Mouse (Mus musculus) testis, postnatal 10 days (tissue): ENCODE results near the gene Kpna3.

Experiments
- DNase-seq: peaks from one replicate; pipeline ENCODE4 v3.0.0; 2021; ENCODE audit warnings: low spot score

Gene Kpna3

DNA sequence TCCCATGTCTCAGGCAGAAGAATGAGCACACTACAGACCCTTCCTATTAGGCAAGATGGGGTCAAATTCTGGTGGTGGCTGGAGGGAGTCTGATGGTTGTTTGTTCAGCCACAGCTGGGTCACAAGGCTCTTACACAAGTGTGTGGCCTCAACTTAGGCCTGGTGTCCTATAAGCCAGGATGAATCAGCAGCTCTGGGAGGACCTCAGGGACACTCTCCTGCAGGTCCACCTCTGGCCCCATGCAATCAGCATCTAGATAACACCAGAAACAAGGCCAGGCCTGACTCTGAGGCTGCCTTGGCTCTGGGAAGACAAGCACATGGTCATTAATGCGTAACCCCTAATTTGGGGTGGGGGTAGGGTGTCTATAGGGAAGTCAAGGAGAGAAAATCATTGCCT is 118.9 kb downstream of the Kpna3 start:
- no peak for DNase-seq

DNA sequence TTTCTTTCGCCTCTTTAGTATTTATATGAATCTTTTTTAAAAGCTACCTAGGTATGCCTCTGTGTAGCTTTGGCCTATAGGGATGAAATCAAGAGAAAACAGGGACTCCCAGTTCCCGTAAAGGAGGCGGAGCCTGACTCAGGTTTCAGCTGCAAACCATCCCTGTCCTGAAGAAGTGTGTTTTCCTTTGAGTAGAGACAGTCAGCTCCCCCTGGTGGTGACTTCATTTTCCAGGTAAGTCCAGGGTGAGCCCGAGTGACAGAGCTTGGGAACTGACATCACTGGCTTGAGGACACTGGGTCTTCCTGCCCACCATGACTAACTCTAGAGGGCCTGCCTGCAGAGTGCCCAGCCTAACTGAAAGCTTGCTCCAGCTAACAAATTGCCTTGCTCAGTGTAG is 122.8 kb downstream of the Kpna3 start:
- DNase-seq: peak; percentile 60
